Mouse (Mus musculus) olfactory bulb, adult 2 months (tissue): ENCODE results near the gene Fcrla. TPM values are rescaled to one million over a fixed set of nuclear protein-coding genes. Genes with fewer than 3 reads are reported as not detected.
"Not testable (repeated sequence)": the region's sequence is repeated elsewhere in the genome, so short reads cannot be mapped to it uniquely, and the experiment has no call there.

ENCODE experiments used
- H3K27ac ChIP-seq: fragments of 200-500 bp; 2 replicates; pipeline ENCODE4 v1.5.1; 2012; ENCODE audit warnings: low read depth, low read length; ENCODE audit not compliant: insufficient read depth
- H3K4me1 ChIP-seq: fragments of 200-500 bp; 2 replicates; pipeline ENCODE4 v1.6.1; 2012; ENCODE audit warnings: low read length; ENCODE audit not compliant: control insufficient read depth, insufficient read depth
- H3K4me3 ChIP-seq: fragments of 200-500 bp; 2 replicates; pipeline ENCODE4 v1.5.1; 2012; ENCODE audit warnings: mild to moderate bottlenecking, low read depth, low read length, moderate library complexity; ENCODE audit not compliant: insufficient read depth
- CTCF ChIP-seq: fragments of 200-500 bp; IDR thresholded peaks from 2 replicates; pipeline ENCODE4 v1.5.1; 2012; ENCODE audit warnings: low read depth, mild to moderate bottlenecking, low read length, moderate library complexity; ENCODE audit not compliant: insufficient read depth
- POLR2A ChIP-seq: fragments of 200-500 bp; IDR thresholded peaks from 2 replicates; pipeline ENCODE4 v1.6.1; 2012; ENCODE audit warnings: mild to moderate bottlenecking, low read depth, low read length, moderate library complexity; ENCODE audit not compliant: insufficient read depth
- WGBS: fragments of 180-500 bp; shearing (Covaris S2); methylation state at CpG from one replicate; pipeline ENCODE4 v1.1.7; 2018; 5-methylcytosine and 5-hydroxymethylcytosine counted together
- polyA plus RNA-seq: library from polyadenylated mRNA; stranded (reverse); fragments of >200 nt; gene quantifications from 2 replicates; pipeline ENCODE4 v1.2.4, GENCODE M21; 2012; ENCODE audit warnings: low replicate concordance; ENCODE audit not compliant: missing spikeins, insufficient read depth, insufficient read length

The Fcrla gene
- polyA plus RNA-seq, 1 experiment: not detected

DNA sequence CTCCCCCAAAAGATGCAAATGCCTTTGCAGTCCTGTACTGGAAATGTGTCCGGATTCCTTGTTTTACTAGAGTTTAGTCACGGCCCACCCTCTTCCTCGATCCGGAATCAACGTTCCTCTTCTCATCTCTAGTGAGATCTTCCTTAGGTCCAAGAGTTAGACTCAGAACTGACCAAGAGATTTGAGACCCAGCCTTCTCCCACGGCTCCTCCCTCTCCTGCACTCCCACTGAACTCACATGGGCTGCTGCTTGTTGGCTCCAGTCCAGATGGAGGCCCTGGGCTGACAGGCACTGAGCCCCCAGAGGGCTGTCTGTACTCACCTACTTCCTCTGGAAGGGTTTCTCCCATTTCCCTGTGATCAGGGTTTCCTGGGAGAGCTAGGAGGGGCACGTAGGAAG lies 35.7 kb upstream of the Fcrla start:
- Histone ChIP-seq H3K4me1 (no peaks in the 10 kb centered on the region), H3K4me3 (no peak overlapping the region), H3K27ac (no peak overlapping the region)
- TF ChIP-seq POLR2A (no peak), CTCF (no peak)
- 83% methylated on average over 7 of the region's 7 CpGs for WGBS

DNA sequence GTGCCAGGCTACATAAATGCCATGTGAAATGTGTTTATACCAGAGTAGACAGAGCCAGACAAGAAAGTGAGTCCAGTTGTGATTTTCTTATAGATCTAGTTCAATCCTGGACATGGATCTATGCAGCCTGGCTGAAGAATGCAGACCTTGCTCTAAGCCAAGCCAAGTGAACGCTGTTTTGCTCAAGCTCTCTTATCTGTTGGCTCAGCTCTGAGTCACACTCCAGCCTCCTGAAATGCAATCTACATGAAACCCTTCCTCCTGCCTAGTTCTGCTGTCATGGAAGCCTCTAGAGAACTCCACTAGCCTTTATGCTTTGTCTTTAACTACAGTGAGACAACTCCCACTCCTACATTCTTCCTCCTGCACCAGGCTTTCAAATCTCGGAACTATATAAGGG lies 34.9 kb upstream of the Fcrla start:
- TF ChIP-seq POLR2A (no peak), CTCF (no peak)
- WGBS: 48% methylated on average over 2 of the region's 2 CpGs
- H3K4me1 ChIP-seq: no peaks in the 10 kb centered on the region
- H3K4me3 ChIP-seq: no peak overlapping the region
- H3K27ac ChIP-seq: no peak overlapping the region

DNA sequence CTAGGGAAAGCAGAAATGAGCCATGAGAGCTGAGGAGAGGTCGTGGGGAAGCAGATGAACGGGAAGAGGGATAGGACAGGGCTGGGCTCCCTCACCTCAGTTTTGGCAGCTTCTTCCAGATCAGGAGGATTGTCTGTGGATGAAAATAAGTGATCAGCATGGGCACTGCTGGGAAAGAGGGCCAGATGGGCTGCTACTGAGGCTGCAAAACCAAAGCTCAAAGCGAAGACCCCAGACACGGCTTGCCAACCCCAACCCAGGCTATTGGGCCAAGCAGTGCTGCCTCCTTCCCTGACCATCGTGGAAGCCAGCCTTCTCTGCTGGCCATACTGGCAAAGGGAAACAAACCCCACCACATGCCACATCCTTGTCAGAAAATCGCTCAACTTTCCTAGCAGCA lies 33.7 kb upstream of the Fcrla start:
- Histone ChIP-seq H3K4me3 (no peak overlapping the region), H3K4me1 (no peaks in the 10 kb centered on the region), H3K27ac (no peak overlapping the region)
- WGBS: 85% methylated on average over 6 of the region's 6 CpGs
- TF ChIP-seq POLR2A: no peak
- TF ChIP-seq CTCF: no peak

DNA sequence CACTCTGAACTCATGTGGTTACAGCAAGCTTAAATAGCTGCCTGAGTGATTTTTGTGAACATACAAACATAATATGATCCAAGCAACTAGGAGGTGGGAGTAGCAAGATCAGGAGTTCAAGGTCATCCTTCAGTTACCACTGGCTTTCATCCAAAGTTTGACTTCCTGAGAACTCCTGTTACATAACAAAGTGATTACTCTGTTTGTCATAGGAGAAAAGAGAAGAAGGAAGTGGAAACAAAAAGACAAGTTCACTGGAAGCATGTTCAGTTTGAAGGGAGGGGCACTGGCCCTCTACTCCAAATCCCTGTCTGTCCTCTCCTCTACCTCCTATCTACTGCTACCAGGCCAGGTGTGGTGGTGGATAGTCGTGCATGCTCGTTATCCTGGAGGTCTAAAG lies 32.4 kb upstream of the Fcrla start:
- no peak overlapping the region for H3K27ac ChIP-seq
- no peak overlapping the region for H3K4me3 ChIP-seq
- H3K4me1 ChIP-seq: no peaks in the 10 kb centered on the region
- WGBS: 79% methylated on average over 2 of the region's 2 CpGs
- TF ChIP-seq CTCF (no peak), POLR2A (no peak)

DNA sequence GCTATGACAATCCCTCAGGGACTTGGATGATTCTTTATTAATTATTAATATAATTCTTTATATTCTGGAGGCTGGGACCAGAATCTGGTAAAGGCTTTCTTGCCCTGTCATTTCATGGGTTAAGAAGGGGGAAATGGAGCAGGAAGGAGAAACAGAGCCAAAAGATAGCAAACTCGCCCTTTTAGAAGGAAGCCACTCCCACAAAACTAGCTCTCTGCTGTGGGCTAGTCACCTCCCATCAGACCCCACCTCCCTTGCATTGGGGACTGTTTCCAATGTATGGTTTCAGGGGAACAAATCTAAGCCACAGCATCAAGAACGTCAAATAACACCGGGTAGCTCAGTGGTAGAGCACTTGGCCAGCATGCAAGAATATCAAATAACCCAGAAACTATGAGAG lies 30.8 kb upstream of the Fcrla start:
- TF ChIP-seq CTCF (no peak), POLR2A (no peak)
- Histone ChIP-seq H3K4me3 (no peak overlapping the region), H3K4me1 (no peaks in the 10 kb centered on the region), H3K27ac (no peak overlapping the region)
- WGBS: 64% methylated on average over 3 of the region's 3 CpGs

DNA sequence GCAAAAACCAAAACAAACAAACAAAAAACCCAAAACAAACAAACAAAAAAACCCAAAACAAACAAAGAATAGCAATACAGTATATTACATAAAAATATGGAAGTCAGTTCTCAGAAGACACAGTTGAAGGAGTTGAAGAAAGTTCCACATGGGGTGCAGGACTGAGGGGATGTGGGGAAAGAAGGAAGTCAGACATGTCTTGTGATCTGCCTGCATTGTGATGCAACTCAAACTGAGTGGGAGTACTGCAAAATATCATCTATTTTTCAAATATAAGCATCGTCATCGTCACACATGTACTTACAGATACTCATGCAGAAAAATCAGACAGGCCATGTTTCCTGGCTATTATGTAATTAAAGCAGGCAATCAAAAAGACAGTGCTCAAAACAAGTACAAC lies 25.8 kb upstream of the Fcrla start:
- WGBS: 85% methylated on average over 2 of the region's 2 CpGs
- TF ChIP-seq CTCF: no peak
- no peak for TF ChIP-seq POLR2A
- Histone ChIP-seq H3K27ac (no peak overlapping the region), H3K4me3 (no peak overlapping the region), H3K4me1 (no peaks in the 10 kb centered on the region)

DNA sequence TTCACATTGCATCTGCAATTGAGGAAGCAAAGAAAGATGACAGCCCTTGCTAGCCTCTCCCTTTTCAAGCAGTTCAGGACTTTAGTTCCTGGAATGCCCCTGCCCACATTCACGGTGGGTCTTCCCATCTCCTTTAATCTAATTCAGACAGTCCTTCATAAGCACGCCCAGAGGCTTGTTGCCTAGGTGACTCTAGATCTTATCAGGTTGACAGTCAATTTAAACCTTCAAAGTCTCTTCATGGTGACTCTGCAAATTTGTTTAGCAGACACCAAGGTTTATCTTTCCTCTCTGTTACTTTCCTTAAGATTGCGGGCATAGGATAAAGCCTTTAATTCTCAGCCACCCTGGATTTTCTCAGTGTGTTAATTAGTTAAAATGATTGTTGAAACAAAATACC lies 23.4 kb upstream of the Fcrla start:
- H3K4me1 ChIP-seq: no peaks in the 10 kb centered on the region
- no peak overlapping the region for H3K27ac ChIP-seq
- TF ChIP-seq CTCF: no peak
- TF ChIP-seq POLR2A: no peak
- WGBS: 75% methylated on average over 3 of the region's 3 CpGs
- H3K4me3 ChIP-seq: no peak overlapping the region

DNA sequence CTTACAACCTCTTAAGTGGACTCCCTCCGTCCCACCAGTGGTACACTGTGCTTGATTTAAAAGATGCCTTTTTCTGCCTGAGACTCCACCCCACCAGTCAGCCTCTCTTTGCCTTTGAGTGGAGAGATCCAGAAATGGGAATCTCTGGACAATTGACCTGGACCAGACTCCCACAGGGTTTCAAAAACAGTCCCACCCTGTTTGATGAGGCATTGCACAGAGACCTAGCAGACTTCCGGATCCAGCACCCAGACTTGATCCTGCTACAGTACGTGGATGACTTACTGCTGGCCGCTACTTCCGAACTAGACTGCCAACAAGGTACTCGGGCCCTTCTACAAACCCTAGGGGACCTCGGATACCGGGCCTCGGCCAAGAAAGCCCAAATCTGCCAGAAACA lies 17.5 kb upstream of the Fcrla start:
- H3K4me1 ChIP-seq, H3K27ac ChIP-seq, H3K4me3 ChIP-seq: not testable (repeated sequence)
- 97% methylated on average over 9 of the region's 9 CpGs for WGBS

DNA sequence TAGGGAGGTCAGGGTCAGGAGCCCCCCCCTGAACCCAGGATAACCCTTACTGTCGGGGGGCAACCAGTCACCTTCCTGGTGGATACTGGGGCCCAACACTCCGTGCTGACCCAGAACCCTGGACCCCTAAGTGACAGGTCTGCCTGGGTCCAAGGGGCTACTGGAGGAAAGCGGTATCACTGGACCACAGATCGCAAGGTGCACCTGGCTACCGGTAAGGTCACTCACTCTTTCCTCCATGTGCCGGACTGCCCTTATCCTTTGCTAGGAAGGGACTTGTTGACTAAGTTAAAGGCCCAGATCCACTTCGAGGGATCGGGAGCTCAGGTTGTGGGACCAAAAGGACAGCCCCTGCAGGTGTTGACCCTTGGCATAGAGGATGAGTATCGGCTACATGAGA lies 16.8 kb upstream of the Fcrla start:
- not testable (repeated sequence) for H3K4me1 ChIP-seq, H3K27ac ChIP-seq, H3K4me3 ChIP-seq
- WGBS: 94% methylated on average over 9 of the region's 9 CpGs

DNA sequence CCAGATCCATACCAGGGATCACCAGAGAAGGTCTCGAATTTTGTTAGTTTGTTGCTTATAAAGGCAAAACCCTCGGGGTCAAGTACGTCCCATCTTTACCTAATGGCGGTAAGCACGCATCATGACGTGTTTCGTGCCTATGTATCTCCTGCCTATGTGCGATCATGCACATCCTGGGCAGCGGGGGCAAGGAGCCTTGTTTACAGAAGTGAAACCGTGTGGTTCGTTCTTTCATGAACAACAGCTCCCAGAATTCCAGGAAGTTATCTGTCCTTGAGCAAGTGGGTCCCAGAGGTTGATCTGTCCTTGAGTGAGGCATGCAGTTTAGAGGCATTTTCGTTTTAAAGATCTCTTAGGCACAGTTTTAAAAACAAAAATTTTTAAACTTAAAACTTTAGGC lies 11.9 kb upstream of the Fcrla start:
- H3K27ac ChIP-seq: no peak overlapping the region
- TF ChIP-seq POLR2A: no peak
- TF ChIP-seq CTCF: no peak
- no peaks in the 10 kb centered on the region for H3K4me1 ChIP-seq
- 90% methylated on average over 12 of the region's 12 CpGs for WGBS
- no peak overlapping the region for H3K4me3 ChIP-seq
